Mouse (Mus musculus): ENCODE results near the gene Etv2.

GRCm38 (mm10) chr7:30664529-30665200 is 29.0 kb upstream of the Etv2 start, which contains the start of gene Haus5:
- TF ChIP-seq POLR2A (IDR thresholded peaks at IDR 0.05; ENCODE audit: insufficient read length, low read depth) (peak; percentile 62), POLR2AphosphoS2 (IDR thresholded peaks at IDR 0.05; ENCODE audit: insufficient read length, low read depth) (no peak), MAX (IDR thresholded peaks at IDR 0.05; ENCODE audit: low read depth) (no peak), SRF (IDR thresholded peaks at IDR 0.05; ENCODE audit: control insufficient read depth, insufficient read length, low read depth) (peak; percentile 52), E2F4 (IDR thresholded peaks at IDR 0.05; ENCODE audit: insufficient read depth) (peak; percentile 97), CEBPB (IDR thresholded peaks at IDR 0.05; ENCODE audit: insufficient read depth, poor library complexity, severe bottlenecking) (no peak), TCF3 (IDR thresholded peaks at IDR 0.05; ENCODE audit: insufficient read length, low read depth) (no peak), MYOD1 (IDR thresholded peaks at IDR 0.05; ENCODE audit: control insufficient read depth in 1 of 3, insufficient read length in 2 of 3, low read depth in 2 of 3) (no peak), TCF12 (IDR thresholded peaks at IDR 0.05; ENCODE audit: insufficient read depth, poor library complexity, severe bottlenecking) (no peak)
